Comparison of ENCODE assay signal across 8 mouse cellular contexts in genomic region chr13:108316487-108316903, GRCm38 (mm10). TPM values are rescaled to one million over a fixed set of nuclear protein-coding genes. Genes with fewer than 3 reads are reported as not detected.
DNase-seq lines count a peak whose midpoint lies in the region; ATAC-seq and TF ChIP-seq lines count a peak whose summit lies in the region.

No protein-coding gene starts in this region.

- no peaks in the 10 kb centered on the region for H3K36me3 ChIP-seq in lung, postnatal 0 days (ENCODE audit: insufficient read depth, low read length)
- no peaks in the 10 kb centered on the region for H3K36me3 ChIP-seq in splenic B cell, adult 2 months (ENCODE audit: control insufficient read depth, insufficient read depth, low read length, poor library complexity, severe bottlenecking)

- H3K27me3 ChIP-seq in lung, postnatal 0 days (replicated peaks; ENCODE audit: insufficient read depth, low read length) = no peaks in the 10 kb centered on the region
- no peaks in the 10 kb centered on the region for H3K27me3 ChIP-seq in splenic B cell, adult 2 months (ENCODE audit: control insufficient read depth, insufficient read depth, low read length, poor library complexity, severe bottlenecking)

- TF ChIP-seq CTCF in left cerebral cortex, adult 2 months (IDR thresholded peaks at IDR 0.05) = no peak
- no peak for TF ChIP-seq CTCF in lung, postnatal 0 days (IDR thresholded peaks at IDR 0.05)

- ATAC-seq in lung, postnatal 0 days = peak; percentile 17

- H3K9me3 ChIP-seq in lung, postnatal 0 days (ENCODE audit: low read length) = no peaks in the 10 kb centered on the region

- intact Hi-C loops in left cerebral cortex, adult 2 months (cut with DNase I) = loop anchor here (1.0 kb wide), 1 partner anchor 102 kb away; the partner anchor contains the start of gene Elovl7
- intact Hi-C loops in left cerebral cortex, postnatal 36 days (cut with DNase I) = loop anchor here (5.0 kb wide), 1 partner anchor 99 kb away; no protein-coding TSS in a partner anchor

- no peak overlapping the region for H3K27ac ChIP-seq in left cerebral cortex, adult 2 months
- no peak overlapping the region for H3K27ac ChIP-seq in lung, postnatal 0 days (ENCODE audit: low read length)

- no peak for DNase-seq in left cerebral cortex, adult 2 months (ENCODE audit: extremely low spot score in 1 of 2, low spot score in 2 of 2)
- DNase-seq in left cerebral cortex, postnatal 36 days (ENCODE audit: low spot score in 2 of 2) = no peak
- peak; percentile 38 for DNase-seq in c-Kit-negative CD71-positive TER-119-positive erythroid progenitor cells, embryonic 14.5 days (ENCODE audit: low read depth, low spot score)
- peak; percentile 15 for DNase-seq in heart, postnatal 4 days
- peak; percentile 13 for DNase-seq in lung, postnatal 0 days (ENCODE audit: low spot score)
- peak; percentile 35 for DNase-seq in splenic B cell, adult 2 months (ENCODE audit: low read depth, low spot score)
- DNase-seq in adrenal gland, adult 18-20 months (ENCODE audit: low spot score in 2 of 2) = no peak
- no peak for DNase-seq in adrenal gland, adult 2 months

- no peak for TF ChIP-seq EP300 in lung, postnatal 0 days (IDR thresholded peaks at IDR 0.05)

- peak overlapping the region; percentile 99 for H3K4me2 ChIP-seq in lung, postnatal 0 days (replicated peaks; ENCODE audit: low read depth, low read length)

- no peaks in the 10 kb centered on the region; the same call in 1 of the 2 replicates for H3K4me1 ChIP-seq in lung, postnatal 0 days (ENCODE audit: insufficient read depth, low read depth, low read length)

- peak overlapping the region; percentile 67 for H3K4me3 ChIP-seq in left cerebral cortex, adult 2 months
- H3K4me3 ChIP-seq in lung, postnatal 0 days (ENCODE audit: low read depth, low read length) = peak overlapping the region; percentile 65

- under 1% methylated on average over 32 of the region's 32 CpGs for WGBS in lung, postnatal 0 days

- peak overlapping the region; percentile 36 for H3K9ac ChIP-seq in lung, postnatal 0 days (replicated peaks; ENCODE audit: low read depth)

RNA-seq across cellular contexts. Expression of gene Depdc1b, which starts 0.4 kb away (rescaled TPM):
- total RNA-seq in left cerebral cortex, adult 2 months (2021) = under 1 TPM; 0.48 to 0.89 TPM
- under 1 TPM; 0.32 to 0.91 TPM for total RNA-seq in left cerebral cortex, postnatal 36 days (2021)
- total RNA-seq in heart, postnatal 4 days (2021) = 1 to 10 TPM; 4.7 to 8.2 TPM
- polyA plus RNA-seq in lung, postnatal 0 days (2015; fragmentation: Nextera tagmentation; extraction: Ambion mirVana) = 0.70 and 1.2 TPM in 2 replicates
- total RNA-seq in adrenal gland, adult 18-20 months (2021) = under 1 TPM in 1 of 2 experiments, not detected in 1; 0.27 TPM
- total RNA-seq in adrenal gland, adult 2 months (2021) = under 1 TPM; 0.46 to 0.83 TPM
- polyA plus RNA-seq in adrenal gland, adult 2 months (2012; rRNA removed) = 0.08 TPM in 1 of 2 replicates, not detected in the other

Comparison
In these comparisons a context has a peak if more than half of its experiments do, and no peak if none do; other contexts are left out.
1. DNase-seq: peak in c-Kit-negative CD71-positive TER-119-positive erythroid progenitor cells, embryonic 14.5 days (single experiment), heart, postnatal 4 days (single experiment), lung, postnatal 0 days (single experiment) and splenic B cell, adult 2 months (single experiment); none in left cerebral cortex, adult 2 months (0 of 2), left cerebral cortex, postnatal 36 days (0 of 2), adrenal gland, adult 18-20 months (0 of 2) and adrenal gland, adult 2 months (single experiment).